Mouse (Mus musculus) G1E (cell line): Measurements from ENCODE around the gene Bag5.

Experiments used
- CTCF ChIP-seq: IDR thresholded peaks from 2 replicates; pipeline ENCODE4 v1.5.1; 2012; ENCODE audit warnings: low read depth, low read length, inconsistent platforms, mixed read lengths
- GATA1 ChIP-seq: IDR thresholded peaks from 2 replicates; pipeline ENCODE4 v1.6.1; 2012; ENCODE audit warnings: borderline replicate concordance, low read length, inconsistent platforms, mixed read lengths
- TAL1 ChIP-seq: conservative IDR thresholded peaks from 2 replicates; pipeline ENCODE4 v1.6.1; 2012; ENCODE audit warnings: low read depth, low read length, inconsistent platforms, mixed read lengths

DNA sequence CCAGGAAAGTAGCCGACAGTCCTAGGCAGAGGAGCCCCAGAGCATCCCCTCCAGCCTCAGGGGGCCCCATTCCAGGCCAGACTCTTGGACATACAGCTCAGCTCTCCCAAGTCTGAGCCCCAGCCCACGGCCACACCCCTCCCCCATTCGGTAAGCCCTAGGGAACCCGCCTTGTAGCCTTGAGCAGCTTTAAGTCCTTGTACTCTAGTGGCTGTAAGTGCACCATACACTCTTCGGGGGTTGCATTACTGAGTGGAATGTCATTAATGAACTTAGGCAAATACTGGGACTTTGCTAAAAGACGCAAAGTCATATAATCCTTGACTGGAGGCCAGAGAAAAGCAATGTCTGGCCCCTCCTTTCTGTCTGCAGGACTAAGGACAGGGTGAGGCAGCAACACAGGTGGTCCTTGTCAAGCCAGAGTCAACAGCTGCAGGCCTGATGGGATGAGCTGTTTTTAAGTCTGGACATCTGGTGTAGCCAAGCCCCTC, 48.9 kb downstream of the Bag5 start:
- TF ChIP-seq TAL1: no peak
- no peak for TF ChIP-seq CTCF
- no peak for TF ChIP-seq GATA1
